Mouse (Mus musculus) hindbrain, postnatal 0 days (tissue): Measurements from ENCODE around the gene Grin2b. TPM values are rescaled to one million over a fixed set of nuclear protein-coding genes. Genes with fewer than 3 reads are reported as not detected.

Source experiments
- ATAC-seq: fragments of 200-750 bp; cut with Nextera tagmentation; 2 replicates; pipeline ENCODE4 v1.8.0; 2017; ENCODE audit warnings: mild to moderate bottlenecking, moderate TSS enrichment, moderate library complexity
- DNase-seq: peaks from one replicate; pipeline ENCODE4 v3.0.0-alpha.2; 2015; ENCODE audit warnings: low spot score
- H3K27ac ChIP-seq: fragments of 300-500 bp; sonication (generic); 2 replicates; pipeline ENCODE4 v1.5.1; 2014; ENCODE audit warnings: mild to moderate bottlenecking
- H3K27me3 ChIP-seq: fragments of 300-500 bp; sonication (generic); 2 replicates; pipeline ENCODE4 v1.6.1; 2014; ENCODE audit warnings: low read length, mixed read lengths; ENCODE audit not compliant: insufficient read depth
- H3K36me3 ChIP-seq: fragments of 300-500 bp; sonication (generic); 2 replicates; pipeline ENCODE4 v1.6.1; 2014; ENCODE audit warnings: low read length, mixed read lengths; ENCODE audit not compliant: insufficient read depth
- H3K4me1 ChIP-seq: fragments of 300-500 bp; sonication (generic); 2 replicates; pipeline ENCODE4 v1.6.1; 2014; ENCODE audit warnings: antibody characterized with exemption, low read length, mixed read lengths; ENCODE audit not compliant: insufficient read depth
- H3K4me2 ChIP-seq: fragments of 300-500 bp; sonication (generic); 2 replicates; pipeline ENCODE4 v1.6.1; 2014; ENCODE audit warnings: low read depth, mild to moderate bottlenecking, low read length, moderate library complexity, mixed read lengths
- H3K4me3 ChIP-seq: fragments of 300-500 bp; sonication (generic); 2 replicates; pipeline ENCODE4 v1.5.1; 2014; ENCODE audit warnings: low read length
- H3K9ac ChIP-seq: fragments of 300-500 bp; sonication (generic); replicated peaks from 2 replicates; pipeline ENCODE4 v1.6.1; 2014; ENCODE audit warnings: mild to moderate bottlenecking, low read length, moderate library complexity, mixed read lengths
- H3K9me3 ChIP-seq: fragments of 300-500 bp; sonication (generic); 2 replicates; pipeline ENCODE4 v1.6.1; 2016; ENCODE audit warnings: low read length, mixed read lengths
- CTCF ChIP-seq: IDR thresholded peaks from 2 replicates; pipeline ENCODE4 v1.5.1; 2016; ENCODE audit warnings: antibody characterized with exemption, control low read depth, low read depth
- WGBS: fragments of 180-500 bp; shearing (Covaris S2); extraction: QIAGEN DNeasy Blood & Tissue Kit; methylation state at CpG from one replicate; pipeline ENCODE4 v1.1.7; 2014; 5-methylcytosine and 5-hydroxymethylcytosine counted together
- polyA plus RNA-seq: library from polyadenylated mRNA; unstranded; fragments of >200 nt; fragmentation: Nextera tagmentation; extraction: Ambion mirVana; gene quantifications from 2 replicates; pipeline ENCODE4 v1.2.1, GENCODE M21; 2015
- total RNA-seq: library from RNA; depleted of rRNA; stranded (reverse); fragments of >200 nt; gene quantifications from 2 replicates; pipeline ENCODE4 v1.2.3, GENCODE M21; 2014

Gene Grin2b
- total and polyA plus RNA-seq, 2 experiments from 2014 or later = 55.1 to 67.0 TPM

GRCm38 (mm10) chr6:136070101-136070500 is 103.2 kb downstream of the Grin2b start:
- H3K36me3 ChIP-seq = no peaks in the 10 kb centered on the region
- H3K27ac ChIP-seq = no peak overlapping the region
- H3K4me2 ChIP-seq = no peak overlapping the region
- WGBS = 68% methylated on average over 7 of the region's 7 CpGs
- no peak for TF ChIP-seq CTCF
- H3K9ac ChIP-seq = no peak overlapping the region
- DNase-seq (no peak), ATAC-seq (no peak)
- H3K4me3 ChIP-seq = no peak overlapping the region
- no peaks in the 10 kb centered on the region for H3K9me3 ChIP-seq
- no peaks in the 10 kb centered on the region for H3K4me1 ChIP-seq
- H3K27me3 ChIP-seq = no peaks in the 10 kb centered on the region

- Histone ChIP-seq H3K27me3 (no peaks in the 10 kb centered on the region), H3K27ac (no peak overlapping the region), H3K4me2 (no peak overlapping the region), H3K9me3 (no peaks in the 10 kb centered on the region), H3K4me1 (no peaks in the 10 kb centered on the region), H3K9ac (no peak overlapping the region), H3K36me3 (no peaks in the 10 kb centered on the region), H3K4me3 (no peak overlapping the region)
- WGBS = 21% methylated on average over 1 of the region's 1 CpGs
- DNase-seq = peak; percentile 27
- no peak for TF ChIP-seq CTCF
- ATAC-seq = no peak
These were observed 120.0 kb downstream of the Grin2b start for GRCm38 (mm10) chr6:136053346-136053745.

GRCm38 (mm10) chr6:136050346-136050745 is 123.0 kb downstream of the Grin2b start:
- no peak overlapping the region for H3K4me2 ChIP-seq
- 50% methylated on average over 4 of the region's 4 CpGs for WGBS
- H3K27me3 ChIP-seq = no peaks in the 10 kb centered on the region
- H3K4me3 ChIP-seq = no peak overlapping the region
- no peaks in the 10 kb centered on the region for H3K36me3 ChIP-seq
- no peak for TF ChIP-seq CTCF
- H3K27ac ChIP-seq = no peak overlapping the region
- ATAC-seq (no peak), DNase-seq (peak; percentile 35)
- H3K4me1 ChIP-seq = no peaks in the 10 kb centered on the region
- H3K9me3 ChIP-seq = no peaks in the 10 kb centered on the region
- no peak overlapping the region for H3K9ac ChIP-seq

- DNase-seq = no peak
These were observed 125.2 kb downstream of the Grin2b start for GRCm38 (mm10) chr6:136048084-136048483.

GRCm38 (mm10) chr6:136046091-136046490 is 127.2 kb downstream of the Grin2b start:
- Histone ChIP-seq H3K9me3 (no peaks in the 10 kb centered on the region), H3K9ac (no peak overlapping the region), H3K4me1 (no peaks in the 10 kb centered on the region), H3K27ac (peak overlapping the region; percentile 17; the same call in 1 of the 2 replicates), H3K36me3 (no peaks in the 10 kb centered on the region), H3K4me3 (no peak overlapping the region), H3K27me3 (no peaks in the 10 kb centered on the region), H3K4me2 (no peak overlapping the region)
- ATAC-seq = 0 out of 2 replicates have a peak, but pooled peaks have one; percentile 32
- peak; percentile 28 for DNase-seq
- 42% methylated on average over 7 of the region's 7 CpGs for WGBS
- no peak for TF ChIP-seq CTCF

More at GRCm38 (mm10) chr6:136048084-136048483, 125.2 kb downstream of the Grin2b start:
- Histone ChIP-seq H3K27me3 (no peaks in the 10 kb centered on the region), H3K4me1 (no peaks in the 10 kb centered on the region), H3K9ac (no peak overlapping the region), H3K4me3 (no peak overlapping the region), H3K4me2 (no peak overlapping the region), H3K9me3 (no peaks in the 10 kb centered on the region), H3K27ac (no peak overlapping the region), H3K36me3 (no peaks in the 10 kb centered on the region)
- no peak for ATAC-seq
- 92% methylated on average over 2 of the region's 2 CpGs for WGBS
- no peak for TF ChIP-seq CTCF

- no peak overlapping the region for H3K27ac ChIP-seq
- no peak overlapping the region for H3K4me3 ChIP-seq
- H3K4me1 ChIP-seq = no peaks in the 10 kb centered on the region
- no peaks in the 10 kb centered on the region for H3K9me3 ChIP-seq
- WGBS = 79% methylated on average over 5 of the region's 5 CpGs
- H3K27me3 ChIP-seq = no peaks in the 10 kb centered on the region
- no peak overlapping the region for H3K9ac ChIP-seq
- H3K4me2 ChIP-seq = no peak overlapping the region
- no peak for DNase-seq
- ATAC-seq = no peak
- no peak for TF ChIP-seq CTCF
- H3K36me3 ChIP-seq = no peaks in the 10 kb centered on the region
These were observed 128.8 kb downstream of the Grin2b start for GRCm38 (mm10) chr6:136044461-136044860.

GRCm38 (mm10) chr6:136042375-136042774 is 130.9 kb downstream of the Grin2b start:
- Histone ChIP-seq H3K9ac (no peak overlapping the region), H3K4me1 (no peaks in the 10 kb centered on the region), H3K27ac (no peak overlapping the region), H3K4me3 (no peak overlapping the region), H3K27me3 (no peaks in the 10 kb centered on the region), H3K4me2 (no peak overlapping the region), H3K36me3 (no peaks in the 10 kb centered on the region), H3K9me3 (no peaks in the 10 kb centered on the region)
- DNase-seq = no peak
- TF ChIP-seq CTCF = peak; percentile 42; the same call in 1 of the 2 replicates
- ATAC-seq = no peak
- WGBS = 68% methylated on average over 3 of the region's 3 CpGs
